Mouse (Mus musculus): ENCODE results near the gene Mob2.

DNA sequence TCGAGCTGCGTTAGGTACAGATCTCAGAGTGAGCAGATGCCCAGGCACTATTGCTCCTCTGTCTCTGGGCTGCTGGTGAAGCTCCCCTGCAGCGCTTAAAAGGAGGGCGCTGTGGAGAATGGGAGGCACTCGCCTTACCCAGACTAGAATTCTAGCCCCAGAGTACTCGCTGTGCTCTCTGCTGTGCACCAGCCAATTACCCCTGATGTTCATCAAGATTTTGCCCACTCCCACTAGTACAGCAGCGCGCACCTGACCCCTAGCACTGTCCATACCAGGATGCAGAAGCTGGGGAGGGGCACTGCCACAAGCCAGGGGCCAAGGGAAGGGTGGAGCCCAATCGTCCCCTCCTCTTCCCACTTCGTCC lies 10.3 kb upstream of the Mob2 start:
- no peak for TF ChIP-seq CTCF (conservative IDR thresholded peaks at IDR 0.05 in 1 of 2, IDR thresholded peaks at IDR 0.05 in 1 of 2; ENCODE audit: low read depth in 2 of 2, low read length in 2 of 2)
- no peak for TF ChIP-seq MAX (IDR thresholded peaks at IDR 0.05; ENCODE audit: low read length)
- TF ChIP-seq HCFC1 (IDR thresholded peaks at IDR 0.05; ENCODE audit: low read depth, low read length) = no peak
- TF ChIP-seq RAD21 (IDR thresholded peaks at IDR 0.05; ENCODE audit: low read depth, low read length) = no peak
- no peak for TF ChIP-seq E2F4 (IDR thresholded peaks at IDR 0.05; ENCODE audit: insufficient replicate concordance, low read depth, low read length)
- no peak for TF ChIP-seq EP300 (IDR thresholded peaks at IDR 0.05; ENCODE audit: low read length)
- no peak for TF ChIP-seq BHLHE40 (IDR thresholded peaks at IDR 0.05; ENCODE audit: low read depth, low read length)
- no peak for TF ChIP-seq POLR2A (IDR thresholded peaks at IDR 0.05; ENCODE audit: low read depth, low read length)
- no peak for TF ChIP-seq CHD1 (IDR thresholded peaks at IDR 0.05; ENCODE audit: low read depth, low read length)
- TF ChIP-seq UBTF (IDR thresholded peaks at IDR 0.05; ENCODE audit: low read depth, low read length) = no peak
- no peak for TF ChIP-seq SMC3 (IDR thresholded peaks at IDR 0.05; ENCODE audit: low read depth, low read length)
- TF ChIP-seq JUND (conservative IDR thresholded peaks at IDR 0.05; ENCODE audit: low read depth, low read length) = no peak
